Mouse (Mus musculus) midbrain, embryonic 12.5 days (tissue): ENCODE results near the gene Gm17521. TPM values are rescaled to one million over a fixed set of nuclear protein-coding genes. Genes with fewer than 3 reads are reported as not detected.
"Not testable (repeated sequence)": the region's sequence is repeated elsewhere in the genome, so short reads cannot be mapped to it uniquely, and the experiment has no call there.

Experiments
- ATAC-seq: fragments of 200-750 bp; cut with Nextera tagmentation; 2 replicates; pipeline ENCODE4 v1.8.0; 2017; ENCODE audit warnings: low read depth, moderate TSS enrichment, moderate library complexity; ENCODE audit not compliant: low FRiP score
- H3K27ac ChIP-seq: fragments of 300-500 bp; sonication (generic); replicated peaks from 2 replicates; pipeline ENCODE4 v1.5.1; 2016; ENCODE audit warnings: mild to moderate bottlenecking
- H3K27me3 ChIP-seq: fragments of 300-500 bp; sonication (generic); 2 replicates; pipeline ENCODE4 v1.6.1; 2016; ENCODE audit warnings: mild to moderate bottlenecking
- H3K36me3 ChIP-seq: fragments of 300-500 bp; sonication (generic); 2 replicates; pipeline ENCODE4 v1.6.1; 2016
- H3K4me1 ChIP-seq: fragments of 300-500 bp; sonication (generic); 2 replicates; pipeline ENCODE4 v1.6.1; 2016
- H3K4me2 ChIP-seq: fragments of 300-500 bp; sonication (generic); replicated peaks from 2 replicates; pipeline ENCODE4 v1.6.1; 2016; ENCODE audit warnings: mild to moderate bottlenecking, moderate library complexity
- H3K4me3 ChIP-seq: fragments of 300-500 bp; sonication (generic); 2 replicates; pipeline ENCODE4 v1.5.1; 2016; ENCODE audit warnings: mild to moderate bottlenecking
- H3K9ac ChIP-seq: fragments of 300-500 bp; sonication (generic); replicated peaks from 2 replicates; pipeline ENCODE4 v1.6.1; 2016; ENCODE audit warnings: mild to moderate bottlenecking, moderate library complexity
- H3K9me3 ChIP-seq: fragments of 300-500 bp; sonication (generic); 2 replicates; pipeline ENCODE4 v1.6.1; 2016; ENCODE audit warnings: mild to moderate bottlenecking
- WGBS: fragments of 180-500 bp; shearing (Covaris S2); methylation state at CpG from one replicate; pipeline ENCODE4 v1.1.7; 2016; 5-methylcytosine and 5-hydroxymethylcytosine counted together
- polyA plus RNA-seq: library from polyadenylated mRNA; unstranded; fragments of >200 nt; fragmentation: Nextera tagmentation; extraction: Ambion mirVana; gene quantifications from 2 replicates; pipeline ENCODE4 v1.2.1, GENCODE M21; 2016

The Gm17521 gene
- not detected in 2 replicates for polyA plus RNA-seq

DNA sequence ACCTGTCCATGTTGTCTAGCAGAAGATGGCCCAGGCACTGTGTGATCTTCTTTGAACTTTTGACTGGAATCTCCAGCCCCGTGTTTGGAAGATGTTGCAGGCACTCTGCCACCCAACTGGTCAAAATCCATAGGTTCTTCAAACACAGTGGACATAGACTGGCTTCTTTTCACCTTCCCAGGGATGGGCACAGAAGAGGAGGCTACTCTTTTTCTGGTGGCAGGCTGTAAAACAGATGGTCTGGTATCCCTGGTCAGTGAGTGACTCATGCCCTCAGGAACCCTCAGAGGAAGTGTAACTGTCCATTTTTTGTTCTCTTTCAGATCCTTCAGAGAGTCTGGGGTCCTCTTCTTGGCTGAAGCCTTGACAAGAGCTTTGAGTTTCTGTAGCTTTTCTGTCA, at the start of gene Gm17521:
Gene Gm17521 (minus strand): TSS at position 101 of the 400 bp plus-strand sequence.
- H3K4me2 ChIP-seq, H3K9ac ChIP-seq, ATAC-seq, H3K4me1 ChIP-seq, H3K36me3 ChIP-seq, H3K27ac ChIP-seq, H3K27me3 ChIP-seq, H3K9me3 ChIP-seq, H3K4me3 ChIP-seq: not testable (repeated sequence)
- 71% methylated on average over 1 of the region's 1 CpGs for WGBS

DNA sequence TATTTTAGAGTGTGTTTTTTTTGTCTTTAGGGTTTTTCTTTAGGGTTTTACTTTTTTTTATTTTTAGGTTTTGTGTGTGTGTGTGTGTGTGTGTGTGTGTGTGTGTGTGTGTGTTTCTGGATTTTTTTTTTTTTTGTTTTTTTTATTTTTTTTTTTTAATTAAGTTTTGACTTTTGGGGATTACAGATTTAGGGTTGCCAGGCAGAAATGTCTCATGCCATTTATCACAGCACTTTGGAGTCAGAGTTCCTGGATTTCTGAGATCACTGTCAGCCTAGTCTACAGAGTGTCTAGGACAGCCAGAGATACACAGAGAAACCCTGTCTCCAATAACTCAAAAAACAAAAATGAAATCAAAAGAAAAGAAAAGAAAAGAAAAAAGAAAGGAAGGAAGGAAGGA, 14.5 kb upstream of the Gm17521 start:
- Histone ChIP-seq H3K27ac (no peak overlapping the region), H3K4me2 (no peak overlapping the region)
- no peak for ATAC-seq

GRCm38 (mm10) chrX:123043516-123043915, 14.0 kb upstream of the Gm17521 start:
- H3K27me3 ChIP-seq = no peaks in the 10 kb centered on the region
- WGBS = 70% methylated on average over 4 of the region's 4 CpGs
- H3K4me2 ChIP-seq = no peak overlapping the region
- no peak overlapping the region for H3K9ac ChIP-seq
- H3K4me1 ChIP-seq = no peaks in the 10 kb centered on the region
- no peak overlapping the region for H3K27ac ChIP-seq
- no peaks in the 10 kb centered on the region for H3K36me3 ChIP-seq
- no peak for ATAC-seq
- no peaks in the 10 kb centered on the region for H3K9me3 ChIP-seq
- no peak overlapping the region for H3K4me3 ChIP-seq

More for the DNA sequence above, 14.5 kb upstream of the Gm17521 start:
- Histone ChIP-seq H3K4me1 (no peaks in the 10 kb centered on the region), H3K9ac (no peak overlapping the region), H3K9me3 (no peaks in the 10 kb centered on the region), H3K4me3 (no peak overlapping the region), H3K27me3 (no peaks in the 10 kb centered on the region), H3K36me3 (no peaks in the 10 kb centered on the region)

Other genes starting within 250 kb of the Gm17521 start
- 31.5 and 32.7 TPM in 2 replicates for gene Cldn34c1, start 73.8 kb upstream of the Gm17521 start, polyA plus RNA-seq
- not detected in 2 replicates for gene Srsx, start 192.8 kb upstream of the Gm17521 start, polyA plus RNA-seq
- gene Gm17577, start 217.2 kb upstream of the Gm17521 start, polyA plus RNA-seq = not detected in 2 replicates